9 mouse cellular contexts compared by ENCODE assay signal in the genomic region with DNA sequence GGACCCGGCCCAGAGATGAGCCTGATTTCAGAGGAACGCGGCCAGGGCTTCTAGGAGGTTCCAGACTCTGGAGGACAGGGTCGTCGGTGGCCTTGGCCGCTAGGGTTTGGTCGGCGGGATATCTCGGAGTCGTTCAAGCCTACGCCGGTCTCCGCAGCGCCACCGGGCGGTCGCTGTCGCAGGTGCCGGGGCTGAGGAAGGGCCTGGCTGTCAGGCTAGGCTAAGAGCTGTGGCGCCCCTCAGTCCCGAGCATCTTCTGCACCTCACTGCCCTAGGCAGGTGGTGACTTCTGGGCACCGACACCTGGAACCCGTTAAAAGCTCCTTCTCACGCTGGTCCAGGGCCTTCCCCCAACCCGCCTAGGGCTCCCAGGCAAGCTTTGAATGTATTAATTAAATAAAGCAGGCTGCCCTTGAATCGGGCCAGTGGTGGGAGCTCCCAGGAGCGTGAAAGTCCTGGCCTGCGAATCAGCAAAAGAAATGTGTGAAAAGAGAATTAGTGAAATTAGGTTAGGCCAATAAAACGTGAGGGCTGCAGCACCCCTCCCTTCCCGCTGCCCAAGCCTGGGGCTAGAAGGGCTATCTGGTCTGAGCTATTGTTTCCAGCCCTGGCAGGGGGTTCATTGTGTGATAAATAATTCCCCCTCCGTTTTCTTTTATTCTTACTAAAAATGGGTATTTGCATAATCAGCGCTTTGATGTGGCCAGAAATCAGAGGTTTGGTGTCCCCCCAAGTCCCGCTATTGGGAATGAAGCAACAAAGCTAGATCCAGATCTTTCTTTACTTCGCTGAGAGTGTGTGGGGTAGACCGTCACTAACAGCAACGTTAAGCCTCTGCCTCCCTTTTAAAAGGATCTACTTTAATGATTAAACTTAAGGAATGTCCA. TPM values are rescaled to one million over a fixed set of nuclear protein-coding genes. Genes with fewer than 3 reads are reported as not detected.
DNase-seq lines count a peak whose midpoint lies in the region; ATAC-seq lines count a peak whose summit lies in the region.
"Had no signal": no experiment of that assay in that cellular context is flagged by ENCODE, and none has a peak within 500 bp of the region (broad histone marks: within the 10 kb centered on the region; RNA-seq: fewer than 3 reads in every experiment).

No protein-coding gene starts in this region.

- no peak overlapping the region for H3K9ac ChIP-seq in intestine, embryonic 14.5 days (ENCODE audit: low read length)

- ATAC-seq in intestine, embryonic 14.5 days (replicated peaks; ENCODE audit: low FRiP score, low TSS enrichment, low read depth) = 0 out of 2 replicates have a peak, but pooled peaks have one; percentile 21
- peak; percentile 89 for ATAC-seq in megakaryocyte, adult 5-6 weeks (ENCODE audit: poor library complexity, severe bottlenecking)

- H3K27ac ChIP-seq in forebrain, embryonic 10.5 days = peak overlapping the region; percentile 83
- no peak overlapping the region for H3K27ac ChIP-seq in intestine, embryonic 14.5 days (ENCODE audit: low read depth)

- H3K36me3 ChIP-seq in forebrain, embryonic 10.5 days (replicated peaks) = no peaks in the 10 kb centered on the region
- no peaks in the 10 kb centered on the region for H3K36me3 ChIP-seq in intestine, embryonic 14.5 days (ENCODE audit: control insufficient read depth, insufficient read depth, low read length)

- peaks cover 100% of the 10 kb centered on the region for H3K27me3 ChIP-seq in forebrain, embryonic 10.5 days (ENCODE audit: poor library complexity, severe bottlenecking)
- H3K27me3 ChIP-seq in intestine, embryonic 14.5 days (replicated peaks; ENCODE audit: control insufficient read depth, insufficient read depth, low read length) = peaks cover 97% of the 10 kb centered on the region

- peak overlapping the region; percentile 43 for H3K4me3 ChIP-seq in forebrain, embryonic 10.5 days
- H3K4me3 ChIP-seq in intestine, embryonic 14.5 days (ENCODE audit: low read depth, low read length) = no peak overlapping the region

- peaks cover 62% of the 10 kb centered on the region for H3K4me1 ChIP-seq in forebrain, embryonic 10.5 days
- H3K4me1 ChIP-seq in intestine, embryonic 14.5 days (replicated peaks; ENCODE audit: control insufficient read depth, insufficient read depth, low read length) = no peaks in the 10 kb centered on the region

- no peak overlapping the region for H3K4me2 ChIP-seq in intestine, embryonic 14.5 days (ENCODE audit: low read length)

- DNase-seq in cerebellum, postnatal 14 days = peak; percentile 51 to 80
- DNase-seq in cerebellum, adult 9-11 months = no peak
- DNase-seq in ES-CJ7 (ENCODE audit: low read depth, low spot score) = peak; percentile 80
- DNase-seq in forebrain, embryonic 10.5 days (ENCODE audit: extremely low spot score, low spot score) = peak; percentile 88
- peak; percentile 77 for DNase-seq in intestine, embryonic 14.5 days (ENCODE audit: low spot score)
- DNase-seq in testis, postnatal 10 days (ENCODE audit: low spot score) = peak; percentile 67
- DNase-seq in frontal cortex, postnatal 36 days (ENCODE audit: low spot score in 2 of 2) = no peak

- WGBS in forebrain, embryonic 10.5 days = under 1% methylated on average over 36 of the region's 36 CpGs
- WGBS in intestine, embryonic 14.5 days = under 1% methylated on average over 36 of the region's 36 CpGs

- H3K9me3 ChIP-seq in forebrain, embryonic 10.5 days = no peaks in the 10 kb centered on the region
- H3K9me3 ChIP-seq in intestine, embryonic 14.5 days (ENCODE audit: control insufficient read depth, low read length) = no peaks in the 10 kb centered on the region

RNA-seq across cellular contexts. Expression of a gene that starts 7.2 kb away (rescaled TPM):
- 20.2 and 28.0 TPM in 2 replicates for polyA plus RNA-seq in forebrain, embryonic 10.5 days (2016; fragmentation: Nextera tagmentation; extraction: Ambion mirVana)
- not detected in 2 replicates for polyA plus RNA-seq in intestine, embryonic 14.5 days (2014; fragmentation: Nextera tagmentation; extraction: Ambion mirVana)
- total RNA-seq in megakaryocyte, adult 5-6 weeks (2015) = not detected in 2 replicates
- not detected in 2 replicates for total RNA-seq in megakaryocyte, adult 5-6 weeks (2017)
- polyA plus RNA-seq: spleen, adult 2 months had no signal

Comparison
In these comparisons a context has a peak if more than half of its experiments do, and no peak if none do; other contexts are left out.
1. DNase-seq: peak in cerebellum, postnatal 14 days (2 of 2), ES-CJ7 (single experiment), forebrain, embryonic 10.5 days (single experiment), intestine, embryonic 14.5 days (single experiment) and testis, postnatal 10 days (single experiment); none in cerebellum, adult 9-11 months (single experiment) and frontal cortex, postnatal 36 days (0 of 2).
2. RNA of a gene that starts 7.2 kb away (polyA plus RNA-seq): 20.2 to 28.0 TPM in forebrain, embryonic 10.5 days; not detected in intestine, embryonic 14.5 days; every median in the first group is over 10 times any median in the second.